Mouse (Mus musculus) kidney, embryonic 14.5 days (tissue): ENCODE measurements around the gene Sbk1. TPM values are rescaled to one million over a fixed set of nuclear protein-coding genes. Genes with fewer than 3 reads are reported as not detected.
"Not testable (repeated sequence)": the region's sequence is repeated elsewhere in the genome, so short reads cannot be mapped to it uniquely, and the experiment has no call there.

ENCODE experiments used
- ATAC-seq: fragments of 200-750 bp; cut with Nextera tagmentation; 2 replicates; pipeline ENCODE4 v1.8.0; 2017; ENCODE audit warnings: moderate number of reproducible peaks, mild to moderate bottlenecking, moderate TSS enrichment, moderate library complexity; ENCODE audit not compliant: low FRiP score, low TSS enrichment
- H3K27ac ChIP-seq: fragments of 300-500 bp; sonication (generic); 2 replicates; pipeline ENCODE4 v1.5.1; 2014; ENCODE audit warnings: low read depth, mild to moderate bottlenecking, low read length, moderate library complexity, mixed read lengths
- H3K27me3 ChIP-seq: fragments of 300-500 bp; sonication (generic); 2 replicates; pipeline ENCODE4 v1.6.1; 2014; ENCODE audit warnings: mild to moderate bottlenecking, low read length; ENCODE audit not compliant: control insufficient read depth, insufficient read depth
- H3K36me3 ChIP-seq: fragments of 300-500 bp; sonication (generic); 2 replicates; pipeline ENCODE4 v1.6.1; 2014; ENCODE audit warnings: low read length, mixed read lengths; ENCODE audit not compliant: control insufficient read depth, insufficient read depth
- H3K4me1 ChIP-seq: fragments of 300-500 bp; sonication (generic); 2 replicates; pipeline ENCODE4 v1.6.1; 2014; ENCODE audit warnings: low read length, mixed read lengths; ENCODE audit not compliant: control insufficient read depth, insufficient read depth
- H3K4me2 ChIP-seq: fragments of 300-500 bp; sonication (generic); replicated peaks from 2 replicates; pipeline ENCODE4 v1.6.1; 2014; ENCODE audit warnings: low read depth, mild to moderate bottlenecking, low read length
- H3K4me3 ChIP-seq: fragments of 300-500 bp; sonication (generic); 2 replicates; pipeline ENCODE4 v1.5.1; 2014; ENCODE audit warnings: mild to moderate bottlenecking, low read length
- H3K9ac ChIP-seq: fragments of 300-500 bp; sonication (generic); 2 replicates; pipeline ENCODE4 v1.6.1; 2014; ENCODE audit warnings: low read depth, mild to moderate bottlenecking, low read length, moderate library complexity
- H3K9me3 ChIP-seq: fragments of 300-500 bp; sonication (generic); 2 replicates; pipeline ENCODE4 v1.6.1; 2016; ENCODE audit warnings: low read length; ENCODE audit not compliant: control insufficient read depth
- WGBS: fragments of 180-500 bp; shearing (Covaris S2); extraction: QIAGEN DNeasy Blood & Tissue Kit; methylation state at CpG from one replicate; pipeline ENCODE4 v1.1.7; 2014; 5-methylcytosine and 5-hydroxymethylcytosine counted together
- polyA plus RNA-seq: library from polyadenylated mRNA; unstranded; fragments of >200 nt; fragmentation: Nextera tagmentation; extraction: Ambion mirVana; gene quantifications from 2 replicates; pipeline ENCODE4 v1.2.1, GENCODE M21; 2014

Sbk1 gene
- polyA plus RNA-seq, 1 experiment from 2014 or later: 52.0 TPM

GRCm38 (mm10) chr7:126281876-126282682, 9.7 kb downstream of the Sbk1 start:
- Histone ChIP-seq H3K4me2 (no peak overlapping the region), H3K27me3 (no peaks in the 10 kb centered on the region), H3K9me3 (no peaks in the 10 kb centered on the region), H3K27ac (no peak overlapping the region), H3K36me3 (peaks cover 34% of the 10 kb centered on the region; the same call in 1 of the 2 replicates), H3K4me1 (peaks cover 8% of the 10 kb centered on the region), H3K9ac (no peak overlapping the region), H3K4me3 (no peak overlapping the region)
- 81% methylated on average over 16 of the region's 16 CpGs for WGBS
- ATAC-seq: no peak

- not testable (repeated sequence) for H3K4me2 ChIP-seq, H3K4me3 ChIP-seq, H3K27ac ChIP-seq, H3K27me3 ChIP-seq, H3K4me1 ChIP-seq, ATAC-seq, H3K9ac ChIP-seq, H3K9me3 ChIP-seq
- 73% methylated on average over 7 of the region's 8 CpGs for WGBS
- H3K36me3 ChIP-seq: peaks cover 34% of the 10 kb centered on the region; the same call in 1 of the 2 replicates
Observed at GRCm38 (mm10) chr7:126282683-126282990, 10.2 kb downstream of the Sbk1 start.

GRCm38 (mm10) chr7:126284021-126284420, 11.6 kb downstream of the Sbk1 start:
- peaks cover 33% of the 10 kb centered on the region; the same call in 1 of the 2 replicates for H3K36me3 ChIP-seq
- H3K9me3 ChIP-seq: no peaks in the 10 kb centered on the region
- 80% methylated on average over 5 of the region's 5 CpGs for WGBS
- H3K4me3 ChIP-seq: no peak overlapping the region
- no peak overlapping the region for H3K9ac ChIP-seq
- H3K4me2 ChIP-seq: no peak overlapping the region
- H3K4me1 ChIP-seq: no peaks in the 10 kb centered on the region
- no peak for ATAC-seq
- no peaks in the 10 kb centered on the region for H3K27me3 ChIP-seq
- no peak overlapping the region for H3K27ac ChIP-seq

- Histone ChIP-seq H3K9ac (no peak overlapping the region), H3K4me1 (no peaks in the 10 kb centered on the region), H3K27ac (no peak overlapping the region), H3K4me2 (no peak overlapping the region), H3K36me3 (peaks cover 29% of the 10 kb centered on the region; the same call in 1 of the 2 replicates), H3K4me3 (no peak overlapping the region), H3K27me3 (no peaks in the 10 kb centered on the region), H3K9me3 (no peaks in the 10 kb centered on the region)
- no peak for ATAC-seq
- 91% methylated on average over 4 of the region's 4 CpGs for WGBS
Observed at GRCm38 (mm10) chr7:126284441-126284840, 12.0 kb downstream of the Sbk1 start.

- Histone ChIP-seq H3K27ac (no peak overlapping the region), H3K4me2 (no peak overlapping the region), H3K36me3 (peaks cover 28% of the 10 kb centered on the region; the same call in 1 of the 2 replicates), H3K4me3 (no peak overlapping the region), H3K9ac (no peak overlapping the region), H3K9me3 (no peaks in the 10 kb centered on the region), H3K27me3 (no peaks in the 10 kb centered on the region), H3K4me1 (no peaks in the 10 kb centered on the region)
- ATAC-seq: no peak
- 74% methylated on average over 4 of the region's 4 CpGs for WGBS
Observed at GRCm38 (mm10) chr7:126284865-126285264, 12.4 kb downstream of the Sbk1 start.

- H3K4me3 ChIP-seq: no peak overlapping the region
- H3K9ac ChIP-seq: no peak overlapping the region
- ATAC-seq: no peak
- no peaks in the 10 kb centered on the region for H3K4me1 ChIP-seq
- H3K9me3 ChIP-seq: no peaks in the 10 kb centered on the region
- H3K36me3 ChIP-seq: peaks cover 31% of the 10 kb centered on the region; the same call in 1 of the 2 replicates
- 67% methylated on average over 12 of the region's 12 CpGs for WGBS
- H3K27ac ChIP-seq: no peak overlapping the region
- no peak overlapping the region for H3K4me2 ChIP-seq
- H3K27me3 ChIP-seq: no peaks in the 10 kb centered on the region
Observed at GRCm38 (mm10) chr7:126285293-126286211, 13.1 kb downstream of the Sbk1 start.

GRCm38 (mm10) chr7:126286311-126286710, 13.9 kb downstream of the Sbk1 start:
- H3K27me3 ChIP-seq: no peaks in the 10 kb centered on the region
- H3K4me1 ChIP-seq: no peaks in the 10 kb centered on the region
- H3K4me3 ChIP-seq: no peak overlapping the region
- H3K9ac ChIP-seq: no peak overlapping the region
- 87% methylated on average over 2 of the region's 2 CpGs for WGBS
- peaks cover 33% of the 10 kb centered on the region; the same call in 1 of the 2 replicates for H3K36me3 ChIP-seq
- H3K4me2 ChIP-seq: no peak overlapping the region
- no peak overlapping the region for H3K27ac ChIP-seq
- no peaks in the 10 kb centered on the region for H3K9me3 ChIP-seq
- ATAC-seq: no peak

GRCm38 (mm10) chr7:126287493-126288103, 15.2 kb downstream of the Sbk1 start:
- Histone ChIP-seq H3K4me1 (no peaks in the 10 kb centered on the region), H3K4me3 (no peak overlapping the region), H3K4me2 (no peak overlapping the region), H3K27ac (no peak overlapping the region), H3K9me3 (no peaks in the 10 kb centered on the region), H3K36me3 (peaks cover 37% of the 10 kb centered on the region), H3K9ac (no peak overlapping the region), H3K27me3 (no peaks in the 10 kb centered on the region)
- 50% methylated on average over 10 of the region's 10 CpGs for WGBS
- no peak for ATAC-seq
